Mouse (Mus musculus): ENCODE measurements at regions not wholly inside any gene's neighbourhood (a gene's known extent, or its start where the extent isn't known, plus 50 kb on each side); places are given as distances from the start of the nearest gene placed in this dataset.

GRCm38 (mm10) chr12:12578278-12578677 lies 316.3 kb downstream of the Fam49a start:
- no peak for DNase-seq (ENCODE audit: low spot score in 2 of 2)

GRCm38 (mm10) chr12:12570563-12571251 lies 308.8 kb downstream of the Fam49a start:
- DNase-seq (ENCODE audit: low spot score in 2 of 2): no peak

- no peak for DNase-seq (ENCODE audit: low spot score in 2 of 2)
These were observed 305.8 kb downstream of the Fam49a start for GRCm38 (mm10) chr12:12567734-12568104.

- DNase-seq (ENCODE audit: low spot score in 2 of 2): no peak
These were observed 305.3 kb downstream of the Fam49a start for GRCm38 (mm10) chr12:12567058-12567733.

- no peak for DNase-seq (ENCODE audit: low spot score in 2 of 2)
These were observed 300.3 kb downstream of the Fam49a start for GRCm38 (mm10) chr12:12562267-12562666.

GRCm38 (mm10) chr12:12551818-12552217 lies 289.9 kb downstream of the Fam49a start:
- DNase-seq (ENCODE audit: low spot score in 2 of 2): no peak

GRCm38 (mm10) chr12:12549649-12550048 lies 287.7 kb downstream of the Fam49a start:
- no peak for DNase-seq (ENCODE audit: low spot score in 2 of 2)

- DNase-seq (ENCODE audit: low spot score in 2 of 2): no peak
These were observed 286.7 kb downstream of the Fam49a start for GRCm38 (mm10) chr12:12548688-12549087.

- DNase-seq (ENCODE audit: low spot score in 2 of 2): no peak
These were observed 285.5 kb downstream of the Fam49a start for GRCm38 (mm10) chr12:12547477-12547876.

GRCm38 (mm10) chr12:12546372-12547031 lies 284.6 kb downstream of the Fam49a start:
- no peak for DNase-seq (ENCODE audit: low spot score in 2 of 2)

GRCm38 (mm10) chr12:12541076-12542070 lies 279.4 kb downstream of the Fam49a start:
- DNase-seq (ENCODE audit: low spot score in 2 of 2): peak in 1 of 2 experiments; percentile 45

GRCm38 (mm10) chr12:12539291-12539690 lies 277.4 kb downstream of the Fam49a start:
- DNase-seq (ENCODE audit: low spot score in 2 of 2): no peak

GRCm38 (mm10) chr12:12534779-12535178 lies 272.8 kb downstream of the Fam49a start:
- DNase-seq (ENCODE audit: low spot score in 2 of 2): no peak

- DNase-seq (ENCODE audit: low spot score in 2 of 2): no peak
These were observed 268.9 kb downstream of the Fam49a start for GRCm38 (mm10) chr12:12530796-12531195.

GRCm38 (mm10) chr12:12529541-12529940 lies 267.6 kb downstream of the Fam49a start:
- no peak for DNase-seq (ENCODE audit: low spot score in 2 of 2)

GRCm38 (mm10) chr12:12528478-12528981 lies 266.6 kb downstream of the Fam49a start:
- no peak for DNase-seq (ENCODE audit: low spot score in 2 of 2)

- DNase-seq (ENCODE audit: low spot score in 2 of 2): no peak
These were observed 266.0 kb downstream of the Fam49a start for GRCm38 (mm10) chr12:12527766-12528477.

GRCm38 (mm10) chr12:12527366-12527765 lies 265.4 kb downstream of the Fam49a start:
- DNase-seq (ENCODE audit: low spot score in 2 of 2): no peak

- no peak for DNase-seq (ENCODE audit: low spot score in 2 of 2)
These were observed 258.4 kb downstream of the Fam49a start for GRCm38 (mm10) chr12:12520311-12520852.

- DNase-seq (ENCODE audit: low spot score in 2 of 2): no peak
These were observed 256.6 kb downstream of the Fam49a start for GRCm38 (mm10) chr12:12518490-12519070.

All from gastrocnemius, adult 8-10 months (tissue).